Mouse (Mus musculus) megakaryocyte, embryonic 14.5 days (primary cell): ENCODE measurements around the gene Rtraf. TPM values are rescaled to one million over a fixed set of nuclear protein-coding genes. Genes with fewer than 3 reads are reported as not detected.

Experiments
- H3K27me3 ChIP-seq: replicated peaks from 2 replicates; pipeline ENCODE3; 2012; ENCODE audit warnings: inconsistent platforms
- H3K36me3 ChIP-seq: replicated peaks from 2 replicates; pipeline ENCODE3; 2012; ENCODE audit warnings: low read length, inconsistent platforms, mixed read lengths
- H3K4me1 ChIP-seq: 2 replicates; pipeline ENCODE4 v1.6.1; 2012; ENCODE audit warnings: inconsistent platforms
- H3K4me3 ChIP-seq: replicated peaks from 2 replicates; pipeline ENCODE3; 2012; ENCODE audit warnings: moderate library complexity, mild to moderate bottlenecking, inconsistent platforms
- H3K9me3 ChIP-seq: 2 replicates; pipeline ENCODE4 v1.6.1; 2012; ENCODE audit warnings: inconsistent platforms
- FLI1 ChIP-seq: IDR thresholded peaks from 2 replicates; pipeline ENCODE4 v1.6.1; 2012; ENCODE audit warnings: low read length, inconsistent platforms, mixed read lengths
- GATA1 ChIP-seq: IDR thresholded peaks from 3 replicates; pipeline ENCODE4 v1.6.1; 2012; ENCODE audit warnings: mixed read lengths, low read length, inconsistent platforms, borderline replicate concordance
- polyA plus RNA-seq: library from polyadenylated mRNA; stranded (reverse); fragments of >175 nt; gene quantifications from 2 replicates; pipeline ENCODE4 v1.2.3, GENCODE M21; 2012; ENCODE audit warnings: low replicate concordance; ENCODE audit not compliant: insufficient read depth

Gene Rtraf
- polyA plus RNA-seq, 1 experiment = 264 TPM

GRCm38 (mm10) chr14:19803222-19803621 is 20.4 kb downstream of the Rtraf start:
- Histone ChIP-seq H3K4me3 (no peak overlapping the region), H3K27me3 (peaks cover 39% of the 10 kb centered on the region), H3K4me1 (peaks cover 17% of the 10 kb centered on the region), H3K36me3 (no peaks in the 10 kb centered on the region), H3K9me3 (no peaks in the 10 kb centered on the region)
- TF ChIP-seq FLI1 = no peak
- TF ChIP-seq GATA1 = no peak

GRCm38 (mm10) chr14:19801474-19802215 is 22.0 kb downstream of the Rtraf start:
- TF ChIP-seq FLI1 (no peak), GATA1 (no peak)
- no peak overlapping the region for H3K4me3 ChIP-seq
- H3K9me3 ChIP-seq = no peaks in the 10 kb centered on the region
- H3K4me1 ChIP-seq = peaks cover 23% of the 10 kb centered on the region
- H3K36me3 ChIP-seq = no peaks in the 10 kb centered on the region
- peaks cover 41% of the 10 kb centered on the region for H3K27me3 ChIP-seq

GRCm38 (mm10) chr14:19800485-19800884 is 23.1 kb downstream of the Rtraf start:
- no peaks in the 10 kb centered on the region for H3K36me3 ChIP-seq
- H3K27me3 ChIP-seq = peaks cover 42% of the 10 kb centered on the region
- no peak overlapping the region for H3K4me3 ChIP-seq
- TF ChIP-seq FLI1 (no peak), GATA1 (no peak)
- no peaks in the 10 kb centered on the region for H3K9me3 ChIP-seq
- H3K4me1 ChIP-seq = peaks cover 27% of the 10 kb centered on the region

GRCm38 (mm10) chr14:19796541-19797304 is 26.9 kb downstream of the Rtraf start:
- H3K36me3 ChIP-seq = no peaks in the 10 kb centered on the region
- no peak for TF ChIP-seq GATA1
- no peak for TF ChIP-seq FLI1
- H3K9me3 ChIP-seq = no peaks in the 10 kb centered on the region
- peaks cover 26% of the 10 kb centered on the region for H3K27me3 ChIP-seq
- H3K4me3 ChIP-seq = peak overlapping the region; percentile 53
- peaks cover 25% of the 10 kb centered on the region for H3K4me1 ChIP-seq

GRCm38 (mm10) chr14:19794881-19795280 is 28.7 kb downstream of the Rtraf start:
- Histone ChIP-seq H3K4me3 (no peak overlapping the region), H3K4me1 (peaks cover 21% of the 10 kb centered on the region), H3K27me3 (peaks cover 24% of the 10 kb centered on the region), H3K36me3 (no peaks in the 10 kb centered on the region), H3K9me3 (no peaks in the 10 kb centered on the region)
- TF ChIP-seq GATA1 = no peak
- no peak for TF ChIP-seq FLI1

- no peaks in the 10 kb centered on the region for H3K9me3 ChIP-seq
- no peak overlapping the region for H3K4me3 ChIP-seq
- H3K36me3 ChIP-seq = no peaks in the 10 kb centered on the region
- H3K4me1 ChIP-seq = no peaks in the 10 kb centered on the region
- H3K27me3 ChIP-seq = peaks cover 27% of the 10 kb centered on the region
- TF ChIP-seq FLI1 (no peak), GATA1 (no peak)
Observed at GRCm38 (mm10) chr14:19788443-19788842, 35.2 kb downstream of the Rtraf start.

- H3K4me1 ChIP-seq = no peaks in the 10 kb centered on the region
- no peak for TF ChIP-seq FLI1
- no peak for TF ChIP-seq GATA1
- no peaks in the 10 kb centered on the region for H3K9me3 ChIP-seq
- H3K36me3 ChIP-seq = no peaks in the 10 kb centered on the region
- no peak overlapping the region for H3K4me3 ChIP-seq
- H3K27me3 ChIP-seq = peaks cover 21% of the 10 kb centered on the region
Observed at GRCm38 (mm10) chr14:19785797-19786588, 37.6 kb downstream of the Rtraf start.

- no peak overlapping the region for H3K4me3 ChIP-seq
- TF ChIP-seq FLI1 = no peak
- no peak for TF ChIP-seq GATA1
- peaks cover 5% of the 10 kb centered on the region for H3K4me1 ChIP-seq
- peaks cover 10% of the 10 kb centered on the region for H3K27me3 ChIP-seq
- peaks cover 14% of the 10 kb centered on the region for H3K9me3 ChIP-seq
- H3K36me3 ChIP-seq = no peaks in the 10 kb centered on the region
Observed at GRCm38 (mm10) chr14:19777945-19778344, 45.7 kb downstream of the Rtraf start.

- peaks cover 11% of the 10 kb centered on the region for H3K4me1 ChIP-seq
- H3K27me3 ChIP-seq = peaks cover 7% of the 10 kb centered on the region
- H3K9me3 ChIP-seq = peaks cover 14% of the 10 kb centered on the region
- no peak for TF ChIP-seq FLI1
- no peak for TF ChIP-seq GATA1
- no peaks in the 10 kb centered on the region for H3K36me3 ChIP-seq
- no peak overlapping the region for H3K4me3 ChIP-seq
Observed at GRCm38 (mm10) chr14:19777365-19777764, 46.3 kb downstream of the Rtraf start.

GRCm38 (mm10) chr14:19776890-19777289 is 46.7 kb downstream of the Rtraf start:
- TF ChIP-seq GATA1 (no peak), FLI1 (no peak)
- Histone ChIP-seq H3K4me3 (no peak overlapping the region), H3K4me1 (peaks cover 16% of the 10 kb centered on the region), H3K27me3 (peaks cover 7% of the 10 kb centered on the region), H3K9me3 (peaks cover 14% of the 10 kb centered on the region), H3K36me3 (no peaks in the 10 kb centered on the region)
